Mouse (Mus musculus) stomach, postnatal 0 days (tissue): Measurements from ENCODE around the gene Trappc10. TPM values are rescaled to one million over a fixed set of nuclear protein-coding genes. Genes with fewer than 3 reads are reported as not detected.
"Not testable (repeated sequence)": the region's sequence is repeated elsewhere in the genome, so short reads cannot be mapped to it uniquely, and the experiment has no call there.

Experiments used
- ATAC-seq: fragments of 200-750 bp; cut with Nextera tagmentation; 2 replicates; pipeline ENCODE4 v1.8.0; 2017; ENCODE audit not compliant: low FRiP score, low TSS enrichment
- DNase-seq: peaks from one replicate; pipeline ENCODE4 v3.0.0-alpha.2; 2016; ENCODE audit warnings: low spot score
- H3K27ac ChIP-seq: fragments of 300-500 bp; sonication (generic); replicated peaks from 2 replicates; pipeline ENCODE4 v1.5.1; 2014; ENCODE audit warnings: mild to moderate bottlenecking, control low read depth
- H3K27me3 ChIP-seq: fragments of 300-500 bp; sonication (generic); 2 replicates; pipeline ENCODE4 v1.6.1; 2014; ENCODE audit warnings: low read length; ENCODE audit not compliant: control insufficient read depth, insufficient read depth
- H3K36me3 ChIP-seq: fragments of 300-500 bp; sonication (generic); 2 replicates; pipeline ENCODE4 v1.6.1; 2014; ENCODE audit warnings: low read length, mixed read lengths; ENCODE audit not compliant: control insufficient read depth, insufficient read depth
- H3K4me1 ChIP-seq: fragments of 300-500 bp; sonication (generic); replicated peaks from 2 replicates; pipeline ENCODE4 v1.6.1; 2014; ENCODE audit warnings: antibody characterized with exemption; ENCODE audit not compliant: control insufficient read depth, insufficient read depth
- H3K4me2 ChIP-seq: fragments of 300-500 bp; sonication (generic); replicated peaks from 2 replicates; pipeline ENCODE4 v1.6.1; 2014; ENCODE audit warnings: low read depth, mild to moderate bottlenecking, control low read depth, moderate library complexity
- H3K4me3 ChIP-seq: fragments of 300-500 bp; sonication (generic); 2 replicates; pipeline ENCODE4 v1.5.1; 2014; ENCODE audit warnings: low read depth, low read length, control low read depth
- H3K9ac ChIP-seq: fragments of 300-500 bp; sonication (generic); 2 replicates; pipeline ENCODE4 v1.6.1; 2014; ENCODE audit warnings: mild to moderate bottlenecking, low read length, control low read depth, mixed read lengths
- H3K9me3 ChIP-seq: fragments of 300-500 bp; sonication (generic); 2 replicates; pipeline ENCODE4 v1.6.1; 2016; ENCODE audit warnings: low read length; ENCODE audit not compliant: control insufficient read depth
- CTCF ChIP-seq: IDR thresholded peaks from 2 replicates; pipeline ENCODE4 v1.5.1; 2016; ENCODE audit warnings: antibody characterized with exemption, low read depth, mild to moderate bottlenecking, moderate library complexity
- EP300 ChIP-seq: optimal IDR thresholded peaks from 2 replicates; pipeline ENCODE3; 2016; ENCODE audit warnings: antibody characterized with exemption
- WGBS: fragments of 180-500 bp; shearing (Covaris S2); extraction: QIAGEN DNeasy Blood & Tissue Kit; methylation state at CpG from one replicate; pipeline ENCODE4 v1.1.7; 2014; 5-methylcytosine and 5-hydroxymethylcytosine counted together
- polyA plus RNA-seq: library from polyadenylated mRNA; unstranded; fragments of >200 nt; fragmentation: Nextera tagmentation; extraction: Ambion mirVana; gene quantifications from 2 replicates; pipeline ENCODE4 v1.2.1, GENCODE M21; 2015

Trappc10 gene
- polyA plus RNA-seq, 1 experiment from 2014 or later, result 17.8 TPM

GRCm38 (mm10) chr10:78218576-78218975, 25.9 kb downstream of the Trappc10 start:
- DNase-seq (no peak), ATAC-seq (no peak)
- Histone ChIP-seq H3K36me3 (peaks cover 20% of the 10 kb centered on the region), H3K4me2 (no peak overlapping the region), H3K4me3 (no peak overlapping the region), H3K9me3 (no peaks in the 10 kb centered on the region), H3K9ac (no peak overlapping the region), H3K4me1 (no peaks in the 10 kb centered on the region), H3K27ac (no peak overlapping the region), H3K27me3 (no peaks in the 10 kb centered on the region)
- 77% methylated on average over 6 of the region's 6 CpGs for WGBS
- no peak for TF ChIP-seq EP300
- no peak for TF ChIP-seq CTCF

- ATAC-seq (peak; percentile 73; the same call in 1 of the 2 replicates), DNase-seq (peak; percentile 56)
- TF ChIP-seq EP300 (no peak), CTCF (no peak)
- Histone ChIP-seq H3K27me3 (no peaks in the 10 kb centered on the region), H3K9me3 (no peaks in the 10 kb centered on the region), H3K27ac (no peak overlapping the region), H3K36me3 (peaks cover 21% of the 10 kb centered on the region), H3K4me1 (no peaks in the 10 kb centered on the region), H3K4me2 (no peak overlapping the region), H3K9ac (no peak overlapping the region), H3K4me3 (no peak overlapping the region)
- whole genome bisulfite sequencing, result 57% methylated on average over 6 of the region's 6 CpGs
These were observed 27.9 kb downstream of the Trappc10 start for GRCm38 (mm10) chr10:78216376-78217083.

GRCm38 (mm10) chr10:78214371-78214770, 30.1 kb downstream of the Trappc10 start:
- 94% methylated on average over 9 of the region's 9 CpGs for WGBS

GRCm38 (mm10) chr10:78211311-78211710, 33.1 kb downstream of the Trappc10 start:
- Histone ChIP-seq H3K27ac (no peak overlapping the region), H3K4me1 (no peaks in the 10 kb centered on the region), H3K4me3 (no peak overlapping the region), H3K9ac (no peak overlapping the region), H3K4me2 (no peak overlapping the region), H3K9me3 (no peaks in the 10 kb centered on the region), H3K27me3 (no peaks in the 10 kb centered on the region), H3K36me3 (peaks cover 29% of the 10 kb centered on the region)
- 64% methylated on average over 6 of the region's 6 CpGs for WGBS
- TF ChIP-seq EP300, result no peak
- peak; percentile 68 for TF ChIP-seq CTCF
- ATAC-seq, result peak; percentile 37; the same call in 1 of the 2 replicates
- DNase-seq, result peak; percentile 35

More at GRCm38 (mm10) chr10:78214371-78214770, 30.1 kb downstream of the Trappc10 start:
- Histone ChIP-seq H3K9me3 (no peaks in the 10 kb centered on the region), H3K4me1 (no peaks in the 10 kb centered on the region), H3K27me3 (no peaks in the 10 kb centered on the region), H3K4me2 (no peak overlapping the region), H3K36me3 (peaks cover 26% of the 10 kb centered on the region), H3K27ac (no peak overlapping the region), H3K4me3 (no peak overlapping the region), H3K9ac (no peak overlapping the region)
- no peak for ATAC-seq
- TF ChIP-seq EP300, result no peak
- no peak for TF ChIP-seq CTCF
- no peak for DNase-seq

DNA sequence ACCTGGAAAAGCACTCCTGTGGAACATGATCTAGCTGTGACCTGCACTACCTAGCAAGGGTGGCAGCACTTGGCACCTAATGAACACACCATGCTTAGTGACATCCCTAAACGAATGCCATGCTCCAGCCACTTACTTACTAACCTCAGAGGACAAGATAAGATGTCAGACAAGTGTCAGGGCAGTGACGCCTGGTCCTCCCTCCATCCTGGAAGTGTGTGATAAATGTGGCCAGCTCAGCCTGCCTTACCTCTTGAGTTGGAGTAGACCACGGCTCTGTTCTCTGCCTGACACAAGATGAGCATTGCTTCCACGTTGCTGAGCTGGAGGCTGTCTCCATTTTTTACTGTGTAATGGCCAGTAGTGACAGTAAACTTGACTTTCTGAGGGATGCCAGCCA, 43.3 kb downstream of the Trappc10 start:
- no peaks in the 10 kb centered on the region for H3K27me3 ChIP-seq
- H3K4me3 ChIP-seq, result no peak overlapping the region
- no peak for ATAC-seq
- WGBS, result 88% methylated on average over 4 of the region's 4 CpGs
- peaks cover 26% of the 10 kb centered on the region for H3K36me3 ChIP-seq
- TF ChIP-seq CTCF (no peak), EP300 (no peak)
- H3K9me3 ChIP-seq, result no peaks in the 10 kb centered on the region
- no peak overlapping the region for H3K4me2 ChIP-seq
- no peak overlapping the region for H3K9ac ChIP-seq
- no peak for DNase-seq
- H3K27ac ChIP-seq, result no peak overlapping the region
- H3K4me1 ChIP-seq, result no peaks in the 10 kb centered on the region

DNA sequence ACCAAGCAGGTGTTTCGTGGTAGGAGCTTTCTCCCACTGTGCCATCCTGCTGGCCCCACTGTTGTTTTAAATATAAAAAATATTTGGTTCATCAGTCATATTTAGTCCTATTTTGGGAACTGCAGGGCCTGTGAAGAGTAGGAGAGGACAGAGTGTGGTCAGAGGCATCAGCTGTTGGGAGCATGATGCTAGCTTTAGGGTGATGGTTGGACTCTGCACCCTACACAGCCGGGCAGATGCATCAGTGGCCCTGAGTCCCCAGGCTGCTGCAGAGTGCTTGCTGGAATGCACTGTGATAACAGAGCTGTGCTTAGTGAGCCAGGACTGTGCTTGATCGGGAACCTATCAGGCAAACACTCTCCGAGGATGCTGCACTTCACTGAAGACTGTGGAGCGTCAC, 51.5 kb downstream of the Trappc10 start:
- WGBS, result 95% methylated on average over 5 of the region's 5 CpGs
- Histone ChIP-seq H3K4me2 (no peak overlapping the region), H3K9ac (no peak overlapping the region), H3K4me3 (no peak overlapping the region), H3K27ac (no peak overlapping the region), H3K27me3 (no peaks in the 10 kb centered on the region), H3K9me3 (no peaks in the 10 kb centered on the region), H3K36me3 (peaks cover 34% of the 10 kb centered on the region), H3K4me1 (no peaks in the 10 kb centered on the region)
- DNase-seq, result no peak
- TF ChIP-seq CTCF (no peak), EP300 (no peak)
- ATAC-seq, result no peak

- peaks cover 13% of the 10 kb centered on the region; the same call in 1 of the 2 replicates for H3K36me3 ChIP-seq
- not testable (repeated sequence) for ATAC-seq, H3K9ac ChIP-seq, H3K9me3 ChIP-seq, DNase-seq, H3K4me3 ChIP-seq, H3K27me3 ChIP-seq, H3K27ac ChIP-seq, H3K4me1 ChIP-seq, H3K4me2 ChIP-seq
- 84% methylated on average over 4 of the region's 4 CpGs for WGBS
These were observed 58.4 kb downstream of the Trappc10 start for GRCm38 (mm10) chr10:78186076-78186475.
